Mouse (Mus musculus) cerebellum, adult 9-10 months (tissue): Measurements from ENCODE around the gene Ccr8.
A peak's percentile ranks its signal among the peaks of the same experiment; 100 is the strongest.
"Not testable (repeated sequence)": the region's sequence is repeated elsewhere in the genome, so short reads cannot be mapped to it uniquely, and the experiment has no call there.

Experiments used
- DNase-seq: peaks from one replicate; pipeline ENCODE4 v3.0.0; 2022

Ccr8 gene

DNA sequence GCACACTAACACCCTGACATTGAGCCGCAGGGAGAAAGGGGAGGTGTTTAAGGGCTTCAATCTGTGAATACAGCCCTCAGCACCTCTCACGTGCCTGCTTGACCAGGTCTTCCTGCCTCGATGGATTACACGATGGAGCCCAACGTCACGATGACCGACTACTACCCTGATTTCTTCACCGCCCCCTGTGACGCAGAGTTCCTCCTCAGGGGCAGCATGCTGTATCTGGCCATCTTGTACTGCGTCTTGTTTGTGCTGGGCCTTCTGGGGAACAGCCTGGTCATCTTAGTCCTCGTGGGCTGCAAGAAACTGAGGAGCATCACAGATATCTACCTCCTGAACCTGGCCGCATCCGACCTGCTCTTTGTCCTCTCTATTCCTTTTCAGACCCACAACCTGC is 1.8 kb downstream of the Ccr8 start:
- no peak for DNase-seq

DNA sequence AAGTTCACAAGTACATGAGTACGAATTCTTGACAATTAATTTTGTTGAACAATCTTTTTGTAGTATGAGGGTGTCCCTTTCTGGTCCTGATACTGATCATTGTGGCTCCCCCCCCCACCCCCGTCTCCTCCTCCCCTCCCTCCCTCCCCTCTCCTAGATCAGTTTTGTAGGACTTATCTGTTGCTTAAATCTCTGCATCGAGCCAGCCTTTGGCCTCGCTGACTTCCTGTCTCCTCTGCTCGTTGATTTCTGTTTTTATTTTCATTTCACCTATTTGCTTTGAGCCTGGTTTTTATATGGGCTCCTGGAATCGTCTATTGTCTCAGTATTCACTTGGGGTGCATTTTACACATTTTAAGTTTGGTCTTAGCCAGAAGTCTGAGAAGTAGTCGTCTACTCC is 4.0 kb downstream of the Ccr8 start:
- DNase-seq, result no peak

DNA sequence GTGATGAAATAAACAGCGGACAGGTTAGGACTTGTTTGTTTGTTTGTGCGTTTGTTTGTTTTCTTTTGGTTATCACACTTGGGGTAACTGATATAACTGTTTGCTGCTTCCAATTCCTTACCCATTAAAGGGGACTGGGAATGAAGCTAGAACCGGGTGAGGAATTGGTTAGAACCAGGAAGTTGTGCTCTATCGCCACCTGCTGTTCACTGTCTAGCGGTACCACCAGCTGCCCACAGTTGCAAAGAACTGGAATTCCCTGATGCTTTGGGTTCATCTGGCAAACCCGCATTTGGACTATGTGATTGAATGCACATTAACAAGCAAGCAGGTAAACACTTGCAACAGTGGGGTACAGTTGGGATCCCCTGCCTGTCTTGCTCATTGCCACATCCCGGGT is 6.8 kb downstream of the Ccr8 start:
- DNase-seq, result peak; percentile 60

DNA sequence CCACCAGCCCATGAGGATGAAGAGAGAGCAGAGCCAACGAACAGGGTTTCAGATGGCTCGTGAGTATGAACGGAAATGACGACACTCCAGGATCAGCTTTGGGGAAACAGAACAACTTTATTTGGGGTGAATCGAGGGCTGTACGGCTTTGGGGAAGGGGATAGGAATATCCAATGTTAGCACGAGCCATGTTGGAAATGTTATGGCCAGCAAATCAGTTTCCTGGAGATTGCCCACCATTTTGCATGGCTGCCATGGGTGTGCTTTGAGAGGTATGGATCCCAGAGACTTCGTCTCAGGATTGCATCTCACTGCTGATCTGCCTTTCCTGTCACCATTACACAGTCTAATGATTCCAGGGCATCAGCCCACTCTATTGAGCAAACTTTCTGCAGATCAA is 7.4 kb downstream of the Ccr8 start:
- DNase-seq, result no peak

DNA sequence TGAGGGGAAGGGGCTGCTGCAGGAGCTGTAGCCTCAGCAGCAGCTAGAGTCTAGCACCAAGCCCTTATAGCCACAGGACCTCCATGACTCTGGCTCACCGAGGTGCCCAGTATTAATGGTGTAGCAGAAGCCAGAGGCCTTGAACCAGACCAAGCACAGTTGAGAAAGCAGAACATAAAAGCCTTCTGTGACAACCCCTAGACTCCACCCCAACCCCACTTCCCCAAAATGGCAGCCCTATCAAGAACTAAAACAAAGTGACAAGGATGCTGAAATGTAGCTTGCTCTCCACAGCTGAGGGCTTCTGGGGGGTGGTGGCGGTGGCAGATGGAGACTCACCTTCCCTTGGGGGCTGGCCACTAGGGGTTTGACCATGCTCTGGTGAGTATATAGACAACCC is 9.3 kb downstream of the Ccr8 start:
- DNase-seq, result no peak

DNA sequence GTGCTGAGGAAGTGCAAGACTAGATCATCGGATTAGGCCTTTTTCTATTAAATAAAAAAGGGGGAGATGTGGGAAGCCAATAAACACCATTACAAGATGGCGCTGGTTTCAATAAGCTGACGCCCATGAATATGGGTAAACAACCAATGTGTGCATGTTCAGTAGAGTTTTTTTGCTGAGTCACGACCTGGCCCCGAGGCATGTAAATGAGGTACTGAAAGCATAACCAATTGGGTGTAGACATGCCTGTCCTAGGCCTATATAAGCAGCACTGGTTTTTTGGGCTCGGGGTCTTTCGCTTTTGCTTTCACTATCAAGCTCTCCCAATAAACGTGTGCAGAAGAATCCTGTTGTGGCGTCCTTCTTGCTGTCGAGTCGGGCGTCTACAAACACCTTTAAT is 17.0 kb downstream of the Ccr8 start:
- not testable (repeated sequence) for DNase-seq

DNA sequence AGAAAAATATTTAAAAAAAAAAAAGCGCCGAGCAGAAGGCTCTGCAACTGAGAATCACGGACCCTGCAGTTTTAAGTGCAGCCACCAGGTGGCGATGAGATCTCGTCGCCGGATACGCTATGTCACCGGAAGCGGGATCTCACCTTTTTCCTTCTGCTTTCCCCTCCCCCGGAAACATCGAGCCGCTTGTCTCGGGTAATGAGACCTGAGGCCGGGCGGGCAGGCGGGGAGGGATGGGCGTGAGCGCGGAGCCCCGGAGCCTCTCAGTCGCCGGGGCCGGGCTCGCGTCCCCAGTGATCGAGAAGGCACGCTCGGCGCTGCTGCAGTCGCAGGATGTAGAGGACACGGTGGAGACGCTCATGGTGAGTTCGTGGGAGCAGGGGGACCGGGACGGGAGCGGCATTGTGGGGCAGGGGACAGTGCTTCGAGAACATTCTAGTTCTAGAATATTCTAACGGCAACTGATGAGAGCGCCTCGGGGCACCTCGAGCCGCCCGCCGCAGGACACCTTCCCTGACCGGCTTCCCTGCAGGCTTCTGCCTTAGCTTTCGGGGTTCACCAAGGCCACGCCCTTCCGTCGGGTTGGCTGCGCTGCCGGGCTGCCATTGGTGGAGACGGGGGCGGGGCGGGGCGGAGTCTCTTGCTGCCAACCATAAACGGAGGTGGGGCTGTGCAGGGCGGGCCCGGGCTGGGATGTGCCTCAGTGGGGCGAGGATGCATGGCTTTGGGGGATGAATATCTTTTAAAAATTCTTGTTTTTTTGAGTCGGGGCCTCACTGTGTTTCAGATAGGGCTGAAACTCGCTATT is 18.5 kb downstream of the Ccr8 start, which contains the start of gene Slc25a38:
Gene Slc25a38 (plus strand): TSS at position 164 of the 808 bp plus-strand sequence.
- peak; percentile 96 for DNase-seq

DNA sequence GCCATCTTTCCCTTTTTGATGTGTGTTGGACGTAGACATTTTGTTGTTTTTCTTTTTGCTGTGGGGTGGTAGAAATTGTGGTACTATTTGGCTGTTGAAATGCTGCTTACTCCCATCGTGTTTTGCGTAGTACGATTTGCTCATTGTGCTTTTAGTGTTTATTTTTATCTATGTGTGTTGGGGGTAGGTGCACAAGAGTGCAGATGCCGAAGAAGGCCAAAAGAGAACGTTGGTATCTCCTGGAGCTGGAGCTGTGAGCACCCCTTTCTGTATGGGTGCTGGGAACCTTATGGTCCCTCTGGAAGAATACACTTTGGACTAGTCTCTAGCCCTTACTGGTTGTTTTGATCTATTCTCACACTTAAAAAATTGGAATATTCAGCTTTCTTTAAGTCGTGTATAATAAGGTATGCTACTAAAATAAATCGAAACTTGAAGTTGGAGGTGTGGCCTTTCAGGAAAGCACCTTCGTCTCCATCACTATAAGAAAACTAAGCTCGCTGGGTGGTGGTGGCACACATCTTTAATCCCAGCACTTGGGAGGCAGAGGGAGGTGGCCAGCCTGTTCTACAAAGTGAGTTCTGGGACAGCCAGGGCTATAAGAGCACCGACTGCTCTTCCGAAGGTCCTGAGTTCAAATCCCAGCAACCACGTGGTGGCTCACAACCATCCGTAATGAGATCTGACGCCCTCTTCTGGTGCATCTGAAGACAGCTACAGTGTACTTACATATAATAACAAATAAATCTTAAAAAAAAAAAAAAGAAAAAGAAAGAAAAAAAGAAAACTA is 19.4 kb downstream of the Ccr8 start:
- no peak for DNase-seq

DNA sequence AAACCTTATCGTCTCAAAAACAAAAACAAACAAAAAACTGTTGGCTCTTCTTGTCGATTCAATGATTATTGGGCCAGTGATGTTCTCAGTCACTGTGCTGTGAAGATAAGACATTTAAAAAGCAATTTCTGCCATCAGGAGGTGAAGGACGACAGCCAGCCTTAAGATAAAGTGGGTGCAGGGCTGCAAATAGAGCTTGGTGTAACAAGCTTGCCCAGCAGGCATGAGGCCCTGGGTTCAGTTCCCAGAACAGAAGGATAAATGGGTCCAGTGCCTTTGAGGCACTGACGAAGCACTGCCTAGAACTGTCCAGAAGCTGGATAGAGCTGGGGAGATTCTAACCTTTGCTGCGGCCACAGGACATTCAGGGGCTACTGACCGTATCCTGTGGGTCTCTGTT is 20.6 kb downstream of the Ccr8 start:
- no peak for DNase-seq

DNA sequence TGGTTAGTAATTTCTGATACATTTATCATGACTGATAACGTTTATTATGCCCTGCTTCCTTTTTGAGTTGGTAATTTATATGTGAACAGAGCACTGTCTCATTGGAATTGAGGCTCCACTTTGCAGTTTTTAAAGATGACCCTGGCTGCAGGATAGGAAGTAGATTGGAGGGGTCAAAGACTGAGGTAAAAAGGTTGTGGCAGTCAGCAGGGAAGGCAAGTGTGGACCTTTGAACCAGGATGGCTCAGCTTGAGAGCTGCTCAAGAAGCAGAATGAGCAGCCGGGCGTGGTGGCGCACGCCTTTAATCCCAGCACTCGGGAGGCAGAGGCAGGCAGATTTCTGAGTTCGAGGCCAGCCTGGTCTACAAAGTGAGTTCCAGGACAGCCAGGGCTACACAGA is 21.5 kb downstream of the Ccr8 start:
- DNase-seq, result no peak

DNA sequence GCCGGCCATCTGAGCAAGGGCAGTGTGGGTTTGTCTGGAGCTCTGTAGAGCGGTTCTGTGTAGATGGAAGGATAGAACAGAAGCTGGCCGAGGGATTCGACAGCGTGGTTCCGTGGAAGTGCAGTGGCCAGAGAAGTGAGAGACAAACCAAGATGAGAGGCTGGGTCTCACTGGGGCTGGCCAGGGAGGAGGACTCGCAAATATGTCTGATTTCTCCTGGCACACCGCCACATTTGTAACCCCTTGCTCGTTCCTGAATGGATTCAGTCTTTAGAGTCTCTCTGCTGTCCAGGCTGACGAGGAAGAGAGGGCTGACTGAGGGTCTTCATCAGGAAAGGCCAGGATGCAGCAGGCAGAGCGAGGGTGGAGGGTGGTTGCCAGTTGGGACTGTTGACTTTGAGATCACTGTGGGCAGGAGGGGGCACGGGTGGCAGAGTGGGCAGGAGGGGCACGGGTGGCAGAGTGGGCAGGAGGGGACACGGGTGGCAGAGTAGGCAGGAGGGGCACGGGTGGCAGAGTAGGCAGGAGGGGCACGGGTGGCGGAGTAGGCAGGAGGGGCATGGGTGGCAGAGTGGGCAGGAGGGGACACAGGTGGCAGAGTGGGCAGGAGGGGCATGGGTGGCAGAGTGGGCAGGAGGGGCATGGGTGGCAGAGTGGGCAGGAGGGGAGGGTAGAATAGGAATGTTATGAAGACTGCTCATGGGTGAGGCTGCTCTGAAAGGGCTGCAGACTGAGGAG is 22.3 kb downstream of the Ccr8 start:
- DNase-seq, result no peak

DNA sequence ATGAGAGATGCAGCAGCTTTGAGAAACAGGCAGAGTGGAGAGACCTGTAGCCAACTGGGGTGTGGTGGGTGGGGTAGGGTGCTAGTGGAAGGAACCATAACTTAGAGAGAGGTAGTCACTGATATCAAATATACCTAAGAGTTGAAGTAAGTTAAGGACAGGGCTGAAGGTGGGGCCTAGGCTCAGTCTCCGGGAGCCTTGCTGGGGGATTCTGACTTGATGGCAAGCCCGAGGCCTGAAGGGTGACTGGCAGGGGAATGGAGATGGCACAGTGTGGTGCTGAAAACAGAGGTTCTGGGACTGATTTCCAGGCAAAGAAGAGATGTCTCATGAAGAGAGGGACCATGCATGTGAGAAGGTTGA is 22.9 kb downstream of the Ccr8 start:
- DNase-seq, result no peak

DNA sequence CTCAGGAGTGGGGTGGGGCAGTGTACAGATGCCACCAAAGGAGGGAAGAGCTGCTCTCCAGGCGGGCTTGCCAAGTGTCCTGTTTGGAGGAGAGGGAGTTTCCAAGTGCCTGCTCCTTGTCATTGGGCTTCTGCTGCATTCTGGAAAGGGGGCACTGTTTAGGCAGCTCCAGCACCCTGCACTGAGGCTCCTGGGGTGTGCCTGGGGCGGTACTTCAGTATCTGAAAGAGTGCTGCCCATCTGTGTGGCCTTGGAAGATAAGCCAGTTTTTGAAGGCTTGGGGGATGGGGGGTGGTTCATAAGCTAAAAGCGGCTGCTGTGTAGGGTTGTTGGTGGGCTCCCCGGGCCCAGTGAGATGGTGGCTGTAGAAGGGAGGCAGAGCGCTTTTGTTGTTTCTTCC is 23.7 kb downstream of the Ccr8 start:
- no peak for DNase-seq

DNA sequence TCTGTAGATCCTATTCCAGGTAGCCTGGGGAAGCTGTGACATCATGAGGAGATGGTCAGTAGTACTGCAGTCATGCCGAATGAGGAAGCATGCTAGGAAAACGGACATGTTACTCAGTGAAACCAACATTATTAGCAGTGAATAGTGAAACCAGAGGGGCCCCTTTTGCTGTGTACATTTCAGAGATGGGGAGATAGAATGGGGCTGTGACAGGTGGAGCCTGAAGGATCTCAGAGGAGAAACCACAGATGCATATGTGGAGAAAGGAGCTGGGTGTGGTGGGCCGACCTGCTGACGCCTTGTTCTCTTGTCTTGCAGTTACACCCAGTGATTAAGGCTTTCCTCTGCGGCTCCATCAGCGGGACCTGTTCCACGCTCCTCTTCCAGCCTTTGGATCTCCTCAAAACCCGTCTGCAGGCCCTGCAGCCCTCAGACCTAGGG is 24.3 kb downstream of the Ccr8 start:
- DNase-seq, result no peak

DNA sequence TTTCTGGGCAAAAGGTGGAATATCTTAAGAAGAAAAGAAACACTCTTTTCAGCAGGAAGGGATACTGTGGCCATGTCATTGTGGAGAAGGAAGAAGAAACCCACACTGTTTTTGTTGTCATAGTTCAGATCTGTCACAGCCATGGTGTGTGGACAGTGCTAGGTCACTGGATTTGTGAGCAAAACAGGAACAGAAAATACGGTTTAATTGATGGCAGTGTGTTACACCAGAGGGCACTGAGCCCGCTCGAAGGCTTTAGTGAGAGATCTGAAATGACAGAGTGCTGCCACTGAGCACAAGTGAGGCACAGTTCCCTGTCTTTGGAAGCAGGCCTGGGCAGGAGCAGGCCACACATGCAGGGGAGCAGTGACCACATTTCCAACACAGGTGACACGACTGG is 26.3 kb downstream of the Ccr8 start:
- DNase-seq, result no peak

DNA sequence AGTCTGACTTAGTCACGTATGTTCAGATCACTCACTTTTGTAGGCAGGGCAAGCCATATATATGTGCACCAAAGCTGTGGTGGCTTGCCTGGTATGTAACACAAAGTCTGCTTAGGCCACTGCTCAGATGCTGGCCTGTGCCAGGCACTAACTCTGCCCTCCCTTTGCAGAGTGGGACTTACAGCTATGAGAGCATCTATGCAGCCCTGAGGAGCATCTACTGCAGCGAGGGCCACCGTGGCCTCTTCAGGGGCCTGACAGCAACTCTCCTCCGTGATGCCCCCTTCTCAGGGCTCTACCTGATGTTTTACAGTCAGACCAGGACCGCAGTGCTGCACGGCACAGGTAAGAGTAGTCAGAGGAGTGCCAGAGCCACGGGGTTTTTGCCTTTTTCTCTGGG is 28.6 kb downstream of the Ccr8 start:
- no peak for DNase-seq

DNA sequence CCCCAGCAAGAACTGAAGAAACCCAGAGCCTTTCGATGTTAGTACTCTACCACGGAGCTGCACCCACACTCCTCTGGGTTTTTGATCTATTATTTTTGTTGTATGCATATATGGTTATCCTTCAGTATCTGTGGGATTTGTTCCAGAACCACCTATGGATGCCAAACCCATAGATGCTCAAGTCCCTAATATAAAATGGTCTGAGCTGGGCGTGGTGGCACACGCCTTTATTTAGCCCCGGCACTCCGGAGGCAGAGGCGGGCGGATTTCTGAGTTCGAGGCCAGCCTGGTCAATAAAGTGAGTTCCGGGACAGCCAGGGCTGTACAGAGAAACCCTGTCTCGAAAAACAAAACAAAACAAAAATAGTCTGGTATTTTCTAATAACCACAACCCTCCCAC is 35.0 kb downstream of the Ccr8 start:
- DNase-seq, result peak; percentile 54

DNA sequence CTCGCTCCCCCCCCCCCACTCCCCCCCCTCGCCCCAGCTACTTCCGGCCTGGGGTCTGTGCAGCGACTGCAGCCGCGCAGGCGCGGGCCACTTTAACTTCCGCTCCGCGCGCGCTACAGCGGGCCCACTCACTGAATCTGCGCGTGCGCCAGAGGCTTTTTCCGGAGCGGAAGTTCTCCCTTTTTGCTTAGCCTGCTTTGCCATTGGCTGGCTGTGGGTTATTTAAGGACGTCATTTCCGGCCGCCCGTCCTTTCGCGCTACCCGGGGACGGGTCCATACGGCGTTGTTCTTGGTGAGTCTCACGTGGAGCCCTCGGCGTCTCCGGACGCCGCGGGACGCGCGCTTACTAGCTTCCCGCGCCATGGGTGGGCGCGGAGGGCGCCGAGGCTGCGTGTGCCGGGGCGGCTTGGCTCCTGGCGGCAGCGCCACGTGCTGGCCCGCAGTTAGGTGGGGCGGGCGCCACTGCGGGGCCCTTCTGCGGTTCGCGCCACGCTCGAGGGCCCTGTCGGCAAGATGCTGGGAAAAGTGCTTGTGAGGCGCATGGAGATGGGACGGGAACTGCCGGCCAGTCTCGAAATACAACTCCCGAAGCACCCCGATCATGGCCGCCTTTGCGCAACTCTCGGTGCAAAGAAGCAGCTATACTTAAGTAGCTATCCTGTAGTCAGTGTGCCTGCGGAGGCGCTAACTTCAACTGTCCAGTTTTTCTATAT is 35.8 kb downstream of the Ccr8 start, which contains the start of gene Rpsa:
Gene Rpsa (plus strand): TSS at position 152 of the 714 bp plus-strand sequence.
- peak; percentile 96 for DNase-seq

DNA sequence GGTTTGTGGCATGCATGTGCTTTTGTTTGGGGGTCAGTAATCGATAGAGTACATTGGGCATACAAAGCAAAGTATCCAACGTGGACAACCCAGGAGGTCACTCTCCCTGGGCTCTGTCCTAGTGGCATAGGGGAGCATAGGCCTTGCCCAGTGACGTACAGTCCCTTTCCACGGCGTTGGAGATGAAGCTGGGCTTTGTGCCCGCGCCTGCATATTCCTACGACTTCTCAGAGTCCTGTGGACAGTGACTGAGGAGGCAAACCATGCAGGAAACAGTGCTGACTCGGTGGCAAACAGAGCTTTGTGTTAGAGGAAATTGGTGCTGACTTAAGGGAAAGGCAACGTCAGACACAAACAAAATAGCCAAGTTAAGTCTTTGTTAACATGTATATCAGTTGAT is 37.4 kb downstream of the Ccr8 start:
- DNase-seq, result no peak

DNA sequence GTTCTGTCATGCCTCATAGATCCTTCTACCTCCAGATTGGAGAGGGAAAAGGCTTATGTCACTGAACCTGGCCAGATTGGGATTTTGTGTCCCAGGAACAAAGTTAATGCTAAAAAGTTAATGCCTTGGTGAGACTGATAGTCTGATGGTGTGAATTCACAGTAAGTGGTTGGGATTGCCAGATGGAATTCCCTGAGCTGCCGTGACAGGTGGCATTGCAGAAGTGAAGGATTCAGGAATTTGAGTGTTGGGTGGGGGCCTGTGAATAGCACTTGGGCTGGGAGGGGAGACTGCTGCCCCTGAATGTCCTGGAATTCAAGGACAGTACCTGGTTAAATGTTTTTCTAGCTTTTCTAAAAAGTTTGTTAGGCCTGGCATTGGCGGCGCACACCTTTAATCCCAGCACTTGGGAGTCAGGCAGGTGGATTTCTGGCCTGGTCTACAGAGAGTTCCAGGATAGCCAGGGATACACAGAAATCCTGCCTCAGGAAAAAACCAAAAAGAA is 39.9 kb downstream of the Ccr8 start:
- no peak for DNase-seq

DNA sequence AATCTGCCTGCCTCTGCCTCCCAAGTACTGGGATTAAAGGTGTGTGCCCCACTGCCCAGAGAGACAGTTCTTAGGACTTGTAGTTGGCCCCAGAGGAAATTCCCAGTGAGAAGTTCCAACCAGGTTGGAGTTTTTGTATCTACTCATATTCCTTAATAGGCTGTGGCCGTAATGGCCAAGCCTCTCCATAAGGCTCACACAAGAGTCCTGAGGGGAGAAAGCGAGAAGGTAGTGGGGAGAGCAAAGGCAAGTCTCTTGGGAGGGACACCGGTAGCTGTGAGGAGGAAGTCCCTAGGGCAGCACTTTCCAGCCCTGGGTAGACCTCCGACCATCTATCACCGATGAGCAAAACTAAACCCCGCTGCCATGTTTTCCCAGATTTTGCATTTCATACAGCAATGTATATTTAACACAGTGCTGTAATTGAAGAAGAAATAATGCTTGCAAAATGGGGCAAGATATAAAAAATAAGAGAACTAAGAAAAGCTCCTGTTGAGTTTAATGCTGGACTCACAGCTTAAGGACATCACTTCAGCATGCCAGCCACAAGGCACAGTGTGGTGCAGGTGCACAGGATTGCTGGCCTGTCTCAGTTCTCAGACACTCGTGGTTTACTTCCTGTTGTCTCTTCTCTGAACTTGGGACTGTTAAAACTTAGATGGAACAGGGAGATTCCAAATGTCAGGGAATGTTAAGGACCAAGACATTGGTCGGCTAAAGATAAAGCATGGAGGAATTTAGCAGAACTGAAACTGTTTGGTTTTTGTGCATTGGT is 41.3 kb downstream of the Ccr8 start:
- DNase-seq, result no peak
